Mouse (Mus musculus): ENCODE results near the gene BC017158.

DNA sequence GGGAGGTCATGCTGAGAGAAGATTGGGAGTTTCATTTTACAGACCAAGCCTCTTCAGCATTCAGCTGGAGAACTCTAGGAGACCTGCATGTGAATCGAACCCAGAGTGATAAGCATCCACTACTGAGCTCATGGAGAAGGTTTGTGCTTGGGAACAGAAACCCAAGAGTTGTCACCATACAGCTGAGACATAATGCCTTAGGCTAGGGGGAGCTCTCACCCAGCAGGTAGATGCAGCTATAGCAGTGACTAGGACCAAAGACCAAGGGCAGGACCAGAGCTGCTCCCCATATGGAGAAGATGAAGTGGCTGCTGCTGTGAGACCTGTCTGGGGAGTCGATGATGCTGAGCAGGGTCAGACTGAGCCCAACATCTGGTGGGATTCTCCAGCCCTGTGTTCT is 15.6 kb upstream of the BC017158 start:
- peak; percentile 38 for TF ChIP-seq CTCF (IDR thresholded peaks at IDR 0.05; ENCODE audit: low read depth)
- no peak for TF ChIP-seq EP300 (IDR thresholded peaks at IDR 0.05; ENCODE audit: low read depth)
